Mouse (Mus musculus): ENCODE data around the gene Mga. TPM values are rescaled to one million over a fixed set of nuclear protein-coding genes. Genes with fewer than 3 reads are reported as not detected.

The Mga gene
- polyA plus RNA-seq, 1 experiment from 2014 or later, result 14.2 TPM

DNA sequence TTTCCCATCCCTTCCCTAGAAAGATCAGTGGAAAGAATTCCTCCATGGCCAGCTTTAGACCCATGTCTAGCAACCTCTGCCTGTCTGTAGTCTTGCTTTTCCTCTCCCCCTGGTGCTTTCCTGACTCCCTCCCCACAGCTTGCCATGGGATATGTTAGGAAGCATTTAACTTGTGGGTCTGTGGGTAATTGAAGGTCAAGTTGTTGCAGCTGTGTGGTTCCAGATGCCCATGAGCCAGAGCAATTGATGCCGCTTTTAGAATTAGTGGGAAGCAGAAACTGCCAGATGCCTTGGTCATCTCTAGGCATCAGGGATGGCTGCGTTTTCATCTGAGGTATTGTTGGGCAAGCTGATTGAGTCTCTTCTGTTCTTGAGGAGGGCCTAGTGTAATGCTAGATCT lies 84.6 kb downstream of the Mga start:
- 86% methylated on average over 2 of the region's 2 CpGs for WGBS
- H3K4me1 ChIP-seq (ENCODE audit: insufficient read depth, low read depth, low read length), result peaks cover 3% of the 10 kb centered on the region; the same call in 1 of the 2 replicates
- H3K36me3 ChIP-seq (ENCODE audit: insufficient read depth, low read length), result no peaks in the 10 kb centered on the region
- no peak overlapping the region for H3K27ac ChIP-seq (ENCODE audit: low read length)
- DNase-seq (ENCODE audit: low spot score) (no peak), ATAC-seq (no peak)
- no peak overlapping the region for H3K9ac ChIP-seq (replicated peaks; ENCODE audit: low read depth)
- no peak overlapping the region for H3K4me2 ChIP-seq (replicated peaks; ENCODE audit: low read depth, low read length)
- H3K27me3 ChIP-seq (replicated peaks; ENCODE audit: insufficient read depth, low read length), result no peaks in the 10 kb centered on the region
- H3K9me3 ChIP-seq (ENCODE audit: low read length), result no peaks in the 10 kb centered on the region
- H3K4me3 ChIP-seq (ENCODE audit: low read depth, low read length), result no peak overlapping the region
- TF ChIP-seq EP300 (IDR thresholded peaks at IDR 0.05) (no peak), CTCF (IDR thresholded peaks at IDR 0.05) (no peak)

DNA sequence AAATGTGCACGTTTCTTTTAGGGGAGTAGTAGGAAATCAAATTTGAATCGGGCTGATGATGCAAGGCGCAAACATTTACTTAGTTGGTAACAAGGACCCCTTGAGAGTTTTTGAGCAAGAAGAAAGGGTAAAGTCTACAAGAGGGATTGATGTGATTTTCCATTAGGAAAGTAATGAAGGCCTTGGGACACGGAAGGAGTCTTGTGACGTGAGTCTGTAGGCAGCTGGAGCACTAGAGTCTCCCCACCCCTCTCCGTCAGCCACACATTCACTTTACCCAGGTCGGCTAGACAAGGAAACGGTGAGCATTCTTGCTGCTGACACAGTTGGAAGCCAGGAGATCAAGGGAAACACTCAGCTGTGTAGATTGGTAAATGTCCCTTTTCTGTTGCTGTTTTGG lies 88.8 kb downstream of the Mga start:
- Histone ChIP-seq H3K4me1 (ENCODE audit: insufficient read depth, low read depth, low read length) (peaks cover 3% of the 10 kb centered on the region; the same call in 1 of the 2 replicates), H3K36me3 (ENCODE audit: insufficient read depth, low read length) (no peaks in the 10 kb centered on the region), H3K4me2 (replicated peaks; ENCODE audit: low read depth, low read length) (no peak overlapping the region), H3K27ac (ENCODE audit: low read length) (peak overlapping the region; percentile 52), H3K27me3 (replicated peaks; ENCODE audit: insufficient read depth, low read length) (no peaks in the 10 kb centered on the region), H3K4me3 (ENCODE audit: low read depth, low read length) (no peak overlapping the region), H3K9ac (replicated peaks; ENCODE audit: low read depth) (no peak overlapping the region), H3K9me3 (ENCODE audit: low read length) (no peaks in the 10 kb centered on the region)
- 45% methylated on average over 8 of the region's 8 CpGs for WGBS
- ATAC-seq, result peak; percentile 93
- TF ChIP-seq EP300 (IDR thresholded peaks at IDR 0.05), result peak; percentile 88
- no peak for TF ChIP-seq CTCF (IDR thresholded peaks at IDR 0.05)
- DNase-seq (ENCODE audit: low spot score), result peak; percentile 95

DNA sequence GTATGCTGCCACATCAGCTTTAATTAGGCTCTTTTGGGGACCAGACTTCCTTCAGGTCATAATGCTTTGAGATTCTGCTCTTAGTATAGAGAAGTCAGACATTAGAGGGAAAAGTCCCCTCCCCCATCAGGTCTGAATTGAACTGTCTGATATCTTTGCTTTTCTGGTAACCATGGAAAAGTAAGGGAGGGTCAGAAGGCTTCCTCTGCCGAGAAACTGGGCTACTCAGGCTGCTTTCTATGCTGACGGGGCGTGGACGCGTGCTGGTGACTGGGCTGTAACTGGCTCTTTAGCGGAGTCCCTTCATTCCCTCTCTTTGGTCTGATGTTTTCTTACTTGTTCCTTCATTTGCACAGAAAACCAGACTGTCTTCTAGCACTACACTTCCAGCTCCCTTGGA lies 89.3 kb downstream of the Mga start:
- DNase-seq (ENCODE audit: low spot score) (peak; percentile 60), ATAC-seq (peak; percentile 59)
- H3K4me1 ChIP-seq (ENCODE audit: insufficient read depth, low read depth, low read length), result peaks cover 3% of the 10 kb centered on the region; the same call in 1 of the 2 replicates
- TF ChIP-seq CTCF (IDR thresholded peaks at IDR 0.05) (no peak), EP300 (IDR thresholded peaks at IDR 0.05) (no peak)
- H3K4me2 ChIP-seq (replicated peaks; ENCODE audit: low read depth, low read length), result 0 out of 2 replicates have a peak overlapping the region, but pooled peaks have one; percentile 0
- 53% methylated on average over 6 of the region's 6 CpGs for WGBS
- H3K9ac ChIP-seq (replicated peaks; ENCODE audit: low read depth), result no peak overlapping the region
- no peaks in the 10 kb centered on the region for H3K9me3 ChIP-seq (ENCODE audit: low read length)
- no peaks in the 10 kb centered on the region for H3K27me3 ChIP-seq (replicated peaks; ENCODE audit: insufficient read depth, low read length)
- no peaks in the 10 kb centered on the region for H3K36me3 ChIP-seq (ENCODE audit: insufficient read depth, low read length)
- H3K4me3 ChIP-seq (ENCODE audit: low read depth, low read length), result no peak overlapping the region
- H3K27ac ChIP-seq (ENCODE audit: low read length), result peak overlapping the region; percentile 52

DNA sequence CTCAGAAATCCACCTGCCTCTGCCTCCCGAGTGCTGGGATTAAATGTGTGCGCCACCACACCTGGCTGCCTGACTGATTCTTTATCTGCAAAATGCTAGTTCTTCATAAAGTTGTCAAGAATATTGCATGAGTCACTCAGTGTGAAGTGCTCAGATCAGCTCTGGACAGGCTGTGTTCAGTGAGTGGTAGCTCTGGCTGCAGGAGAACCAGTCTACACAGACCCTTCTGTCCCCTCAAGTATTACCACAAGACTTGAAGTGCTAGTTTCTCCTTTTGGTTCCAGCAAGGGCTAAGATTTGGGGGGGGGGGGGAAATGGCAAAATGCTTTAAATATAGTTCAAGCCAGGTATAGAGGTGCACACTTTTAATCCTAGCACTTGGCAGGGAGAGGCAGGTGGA lies 90.4 kb downstream of the Mga start:
- Histone ChIP-seq H3K4me2 (replicated peaks; ENCODE audit: low read depth, low read length) (no peak overlapping the region), H3K4me3 (ENCODE audit: low read depth, low read length) (no peak overlapping the region), H3K9ac (replicated peaks; ENCODE audit: low read depth) (no peak overlapping the region), H3K36me3 (ENCODE audit: insufficient read depth, low read length) (no peaks in the 10 kb centered on the region), H3K4me1 (ENCODE audit: insufficient read depth, low read depth, low read length) (peaks cover 3% of the 10 kb centered on the region; the same call in 1 of the 2 replicates), H3K9me3 (ENCODE audit: low read length) (no peaks in the 10 kb centered on the region), H3K27me3 (replicated peaks; ENCODE audit: insufficient read depth, low read length) (no peaks in the 10 kb centered on the region), H3K27ac (ENCODE audit: low read length) (no peak overlapping the region)
- peak; percentile 65; the same call in 1 of the 2 replicates for TF ChIP-seq EP300 (IDR thresholded peaks at IDR 0.05)
- no peak for TF ChIP-seq CTCF (IDR thresholded peaks at IDR 0.05)
- ATAC-seq, result peak; percentile 83
- peak; percentile 85 for DNase-seq (ENCODE audit: low spot score)
- WGBS, result 79% methylated on average over 2 of the region's 2 CpGs

DNA sequence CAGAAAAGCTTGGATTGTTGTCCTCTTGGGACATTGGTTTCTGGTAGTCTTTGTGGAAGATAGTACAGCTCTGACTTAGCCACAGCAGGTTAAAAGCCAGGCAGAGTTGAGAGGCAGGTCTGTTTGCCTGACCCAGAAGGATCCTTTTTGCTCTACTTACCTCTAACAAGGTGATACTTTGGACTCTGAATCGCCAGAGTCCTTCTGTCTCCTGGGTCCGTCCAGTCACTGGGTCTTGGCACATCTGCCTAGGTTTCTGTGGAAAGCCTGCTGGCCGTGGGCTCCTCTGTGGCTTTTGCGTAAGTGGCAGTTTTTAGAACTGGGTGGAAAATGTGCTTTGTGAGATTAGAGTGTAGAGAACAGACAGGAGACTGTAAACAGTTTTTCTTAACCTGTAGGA lies 91.9 kb downstream of the Mga start:
- DNase-seq (ENCODE audit: low spot score), result no peak
- Histone ChIP-seq H3K4me1 (ENCODE audit: insufficient read depth, low read depth, low read length) (peaks cover 3% of the 10 kb centered on the region; the same call in 1 of the 2 replicates), H3K36me3 (ENCODE audit: insufficient read depth, low read length) (no peaks in the 10 kb centered on the region), H3K27me3 (replicated peaks; ENCODE audit: insufficient read depth, low read length) (no peaks in the 10 kb centered on the region), H3K9ac (replicated peaks; ENCODE audit: low read depth) (no peak overlapping the region), H3K9me3 (ENCODE audit: low read length) (no peaks in the 10 kb centered on the region), H3K4me3 (ENCODE audit: low read depth, low read length) (no peak overlapping the region), H3K4me2 (replicated peaks; ENCODE audit: low read depth, low read length) (no peak overlapping the region), H3K27ac (ENCODE audit: low read length) (peak overlapping the region; percentile 35; the same call in 1 of the 2 replicates)
- ATAC-seq, result no peak
- TF ChIP-seq EP300 (IDR thresholded peaks at IDR 0.05) (no peak), CTCF (IDR thresholded peaks at IDR 0.05) (no peak)
- 71% methylated on average over 4 of the region's 4 CpGs for WGBS

DNA sequence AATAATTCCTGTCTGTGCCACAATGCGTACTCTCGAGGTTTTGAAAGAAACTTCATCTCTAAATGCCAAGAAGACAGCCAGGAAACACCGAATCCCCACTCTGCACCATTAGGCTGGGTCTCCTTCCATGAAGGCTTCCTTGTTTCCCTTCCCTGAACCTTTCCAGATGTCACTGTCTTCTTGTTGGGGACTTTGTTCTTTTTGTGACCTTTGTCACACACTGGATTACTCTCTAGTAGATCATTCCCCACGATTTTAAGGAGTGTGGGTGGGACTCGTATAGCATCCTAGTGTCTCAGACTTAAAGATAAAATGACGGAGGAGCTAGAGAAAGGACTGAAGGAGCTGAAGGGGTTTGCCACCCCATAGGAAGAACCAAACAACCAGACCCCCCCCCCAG lies 93.9 kb downstream of the Mga start:
- Histone ChIP-seq H3K4me1 (ENCODE audit: insufficient read depth, low read depth, low read length) (peaks cover 12% of the 10 kb centered on the region), H3K27ac (ENCODE audit: low read length) (no peak overlapping the region), H3K9ac (replicated peaks; ENCODE audit: low read depth) (no peak overlapping the region), H3K4me3 (ENCODE audit: low read depth, low read length) (no peak overlapping the region), H3K4me2 (replicated peaks; ENCODE audit: low read depth, low read length) (no peak overlapping the region), H3K9me3 (ENCODE audit: low read length) (no peaks in the 10 kb centered on the region), H3K36me3 (ENCODE audit: insufficient read depth, low read length) (no peaks in the 10 kb centered on the region), H3K27me3 (replicated peaks; ENCODE audit: insufficient read depth, low read length) (no peaks in the 10 kb centered on the region)
- DNase-seq (ENCODE audit: low spot score) (no peak), ATAC-seq (no peak)
- TF ChIP-seq CTCF (IDR thresholded peaks at IDR 0.05), result no peak
- no peak for TF ChIP-seq EP300 (IDR thresholded peaks at IDR 0.05)
- WGBS, result 74% methylated on average over 6 of the region's 6 CpGs

GRCm38 (mm10) chr2:119992349-119992748 lies 95.3 kb downstream of the Mga start:
- peaks cover 16% of the 10 kb centered on the region for H3K4me1 ChIP-seq (ENCODE audit: insufficient read depth, low read depth, low read length)
- TF ChIP-seq CTCF (IDR thresholded peaks at IDR 0.05) (no peak), EP300 (IDR thresholded peaks at IDR 0.05) (no peak)
- no peak overlapping the region for H3K4me2 ChIP-seq (replicated peaks; ENCODE audit: low read depth, low read length)
- H3K4me3 ChIP-seq (ENCODE audit: low read depth, low read length), result no peak overlapping the region
- no peak for ATAC-seq
- H3K9me3 ChIP-seq (ENCODE audit: low read length), result no peaks in the 10 kb centered on the region
- WGBS, result 81% methylated on average over 2 of the region's 2 CpGs
- no peak overlapping the region for H3K27ac ChIP-seq (ENCODE audit: low read length)
- H3K9ac ChIP-seq (replicated peaks; ENCODE audit: low read depth), result no peak overlapping the region
- H3K27me3 ChIP-seq (replicated peaks; ENCODE audit: insufficient read depth, low read length), result no peaks in the 10 kb centered on the region
- DNase-seq (ENCODE audit: low spot score), result no peak
- H3K36me3 ChIP-seq (ENCODE audit: insufficient read depth, low read length), result no peaks in the 10 kb centered on the region
